ENCODE assay signal across 27 mouse cellular contexts in the genomic region with DNA sequence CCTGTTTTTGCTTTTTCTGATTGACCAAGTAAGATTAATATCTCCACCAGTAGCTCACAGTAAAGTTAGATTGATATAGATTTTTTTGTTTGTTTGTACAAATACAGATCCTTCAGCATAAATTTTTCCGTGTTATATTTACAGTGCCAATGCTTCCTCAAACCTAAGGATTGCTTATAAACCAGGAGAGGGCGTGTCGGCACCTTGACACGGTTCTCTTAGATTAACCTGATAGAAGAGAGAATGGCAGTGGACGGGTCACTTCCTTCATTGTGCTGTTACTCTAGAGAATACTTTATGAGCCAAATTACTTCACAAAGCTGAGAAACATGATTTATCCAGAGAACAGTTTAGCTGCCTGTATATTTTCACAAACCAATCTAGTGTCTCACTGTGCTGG.
"Had no signal": no experiment of that assay in that cellular context is flagged by ENCODE, and none has a peak within 500 bp of the region (broad histone marks: within the 10 kb centered on the region; RNA-seq: fewer than 3 reads in every experiment).

No protein-coding gene starts in this region.

- H3K27me3 ChIP-seq: kidney, embryonic 15.5 days; limb, embryonic 12.5 days; limb, embryonic 15.5 days; liver, embryonic 15.5 days; lung, embryonic 15.5 days; megakaryocyte, embryonic 14.5 days; midbrain, embryonic 13.5 days; neural tube, embryonic 13.5 days; stomach, embryonic 15.5 days had no signal

- H3K4me3 ChIP-seq: kidney, embryonic 15.5 days; left cerebral cortex, adult 2 months; limb, embryonic 12.5 days; limb, embryonic 15.5 days; liver, embryonic 15.5 days; lung, embryonic 15.5 days; megakaryocyte, embryonic 14.5 days; midbrain, embryonic 10.5 days; midbrain, embryonic 13.5 days; myocyte; neural tube, embryonic 13.5 days; stomach, embryonic 15.5 days had no signal

- DNase-seq: kidney, adult 11 months; kidney, adult 8-10 months; kidney, postnatal 10 days; kidney, postnatal 36 days; layer of hippocampus, postnatal 36 days; left cerebral cortex, postnatal 4 days; lung, adult 18-20 months; lung, postnatal 10 days; lung, postnatal 4 days; retina, postnatal 1 day; right cerebral cortex, postnatal 25 days; spleen, adult 18-20 months; thymus, adult 18-20 months; thymus, postnatal 4 days had no signal

- ATAC-seq: midbrain, embryonic 13.5 days; midbrain, embryonic 16.5 days had no signal

- H3K4me1 ChIP-seq: kidney, embryonic 15.5 days; limb, embryonic 12.5 days; limb, embryonic 15.5 days; liver, embryonic 15.5 days; lung, embryonic 15.5 days; megakaryocyte, embryonic 14.5 days; midbrain, embryonic 10.5 days; midbrain, embryonic 13.5 days; neural tube, embryonic 13.5 days; stomach, embryonic 15.5 days had no signal

- H3K27ac ChIP-seq: kidney, embryonic 15.5 days; left cerebral cortex, adult 2 months; limb, embryonic 12.5 days; limb, embryonic 15.5 days; liver, embryonic 15.5 days; lung, embryonic 15.5 days; midbrain, embryonic 10.5 days; midbrain, embryonic 13.5 days; neural tube, embryonic 13.5 days; stomach, embryonic 15.5 days had no signal

- H3K36me3 ChIP-seq: neural tube, embryonic 13.5 days had no signal

- H3K9me3 ChIP-seq: kidney, embryonic 15.5 days; limb, embryonic 15.5 days; liver, embryonic 15.5 days; lung, embryonic 15.5 days; midbrain, embryonic 10.5 days; midbrain, embryonic 13.5 days; neural tube, embryonic 13.5 days; stomach, embryonic 15.5 days had no signal
